Mouse (Mus musculus): ENCODE results near the gene Adamts9. TPM values are rescaled to one million over a fixed set of nuclear protein-coding genes. Genes with fewer than 3 reads are reported as not detected.
A peak's percentile ranks its signal among the peaks of the same experiment; 100 is the strongest.

Adamts9 gene
- polyA plus RNA-seq, 1 experiment from 2014 or later = 6.4 TPM

DNA sequence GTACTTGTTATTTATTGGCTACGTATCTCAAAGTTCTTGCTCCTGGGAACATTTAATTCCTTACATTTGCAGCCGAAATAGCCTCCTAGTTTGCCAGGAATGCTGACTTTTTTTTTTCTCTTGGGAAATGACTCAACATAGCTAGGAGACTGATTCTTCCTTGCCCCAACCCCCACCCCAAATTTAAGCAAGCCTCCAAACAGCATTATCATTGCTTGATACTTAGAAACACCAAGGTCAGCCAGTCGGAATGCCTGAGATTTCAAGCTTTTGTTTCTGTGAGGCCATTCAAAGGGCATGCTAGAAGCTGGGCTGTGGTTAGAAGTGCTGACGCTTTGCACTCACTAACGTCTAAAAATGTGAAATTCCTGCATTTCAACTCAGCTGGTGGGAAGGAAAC, 115.9 kb downstream of the Adamts9 start:
- Histone ChIP-seq H3K27me3 (replicated peaks; ENCODE audit: insufficient read depth, low read length) (no peaks in the 10 kb centered on the region), H3K27ac (ENCODE audit: low read length) (peak overlapping the region; percentile 12; the same call in 1 of the 2 replicates), H3K4me3 (ENCODE audit: low read depth, low read length) (no peak overlapping the region), H3K9me3 (ENCODE audit: low read length) (no peaks in the 10 kb centered on the region), H3K36me3 (ENCODE audit: insufficient read depth, low read length) (no peaks in the 10 kb centered on the region), H3K4me2 (replicated peaks; ENCODE audit: low read depth, low read length) (no peak overlapping the region), H3K9ac (replicated peaks; ENCODE audit: low read depth) (no peak overlapping the region), H3K4me1 (ENCODE audit: insufficient read depth, low read depth, low read length) (0 out of 2 replicates have a peak, but pooled peaks cover 3% of the 10 kb centered on the region)
- TF ChIP-seq EP300 (IDR thresholded peaks at IDR 0.05) (peak; percentile 56; the same call in 1 of the 2 replicates), CTCF (IDR thresholded peaks at IDR 0.05) (no peak)
- peak; percentile 55 for ATAC-seq
- DNase-seq (ENCODE audit: low spot score) = peak; percentile 79
- 40% methylated on average over 5 of the region's 5 CpGs for WGBS

DNA sequence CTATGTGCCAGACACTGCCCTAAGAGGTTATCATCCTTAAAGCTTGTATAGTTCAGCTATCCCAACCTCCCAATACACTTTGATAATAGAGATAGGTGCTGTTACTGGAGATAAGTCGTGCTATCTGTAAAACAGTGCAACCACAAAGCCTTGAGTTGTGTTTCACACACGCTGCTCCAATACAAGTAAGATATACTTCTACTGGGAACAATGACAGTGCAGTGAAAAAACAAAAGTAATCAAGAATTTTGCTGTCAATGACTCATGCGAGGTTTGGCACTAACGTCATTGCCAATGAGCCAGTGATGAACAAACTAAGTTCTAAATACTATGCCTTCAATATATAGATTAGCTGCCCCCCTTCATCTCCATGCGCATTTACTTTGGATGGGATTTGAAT, 116.7 kb downstream of the Adamts9 start:
- TF ChIP-seq EP300 (IDR thresholded peaks at IDR 0.05) = no peak
- 0 out of 2 replicates have a peak, but pooled peaks cover under 1% of the 10 kb centered on the region for H3K4me1 ChIP-seq (ENCODE audit: insufficient read depth, low read depth, low read length)
- ATAC-seq = no peak
- no peak overlapping the region for H3K4me2 ChIP-seq (replicated peaks; ENCODE audit: low read depth, low read length)
- H3K36me3 ChIP-seq (ENCODE audit: insufficient read depth, low read length) = no peaks in the 10 kb centered on the region
- no peak for DNase-seq (ENCODE audit: low spot score)
- H3K9me3 ChIP-seq (ENCODE audit: low read length) = no peaks in the 10 kb centered on the region
- WGBS = 79% methylated on average over 5 of the region's 5 CpGs
- H3K9ac ChIP-seq (replicated peaks; ENCODE audit: low read depth) = no peak overlapping the region
- no peak overlapping the region for H3K27ac ChIP-seq (ENCODE audit: low read length)
- H3K27me3 ChIP-seq (replicated peaks; ENCODE audit: insufficient read depth, low read length) = no peaks in the 10 kb centered on the region
- H3K4me3 ChIP-seq (ENCODE audit: low read depth, low read length) = no peak overlapping the region

DNA sequence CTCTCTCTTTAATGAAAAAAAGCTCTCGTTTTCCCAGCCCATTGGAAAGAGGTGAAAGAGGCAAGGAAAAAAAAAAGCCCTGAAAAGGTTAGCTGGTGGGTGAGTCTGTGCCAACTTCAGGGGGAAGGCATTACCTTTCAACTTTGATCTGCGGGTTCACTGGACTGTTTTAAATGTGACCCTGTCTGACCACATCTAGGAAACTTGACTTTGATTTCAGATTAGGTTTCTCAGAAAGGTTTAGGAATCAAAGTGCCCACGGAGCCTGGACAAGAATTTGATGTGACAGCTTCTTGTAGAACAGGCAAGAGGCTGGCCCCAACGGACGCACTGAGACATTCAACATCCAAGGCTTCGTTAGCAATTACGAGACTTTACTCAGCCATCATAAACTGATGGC, 119.3 kb downstream of the Adamts9 start:
- Histone ChIP-seq H3K4me1 (ENCODE audit: insufficient read depth, low read depth, low read length) (no peaks in the 10 kb centered on the region), H3K4me2 (replicated peaks; ENCODE audit: low read depth, low read length) (no peak overlapping the region), H3K4me3 (ENCODE audit: low read depth, low read length) (no peak overlapping the region), H3K9me3 (ENCODE audit: low read length) (no peaks in the 10 kb centered on the region), H3K9ac (replicated peaks; ENCODE audit: low read depth) (no peak overlapping the region), H3K36me3 (ENCODE audit: insufficient read depth, low read length) (no peaks in the 10 kb centered on the region), H3K27me3 (replicated peaks; ENCODE audit: insufficient read depth, low read length) (no peaks in the 10 kb centered on the region), H3K27ac (ENCODE audit: low read length) (no peak overlapping the region)
- 83% methylated on average over 7 of the region's 7 CpGs for WGBS
- DNase-seq (ENCODE audit: low spot score) (no peak), ATAC-seq (no peak)
- TF ChIP-seq CTCF (IDR thresholded peaks at IDR 0.05) (no peak), EP300 (IDR thresholded peaks at IDR 0.05) (no peak)

DNA sequence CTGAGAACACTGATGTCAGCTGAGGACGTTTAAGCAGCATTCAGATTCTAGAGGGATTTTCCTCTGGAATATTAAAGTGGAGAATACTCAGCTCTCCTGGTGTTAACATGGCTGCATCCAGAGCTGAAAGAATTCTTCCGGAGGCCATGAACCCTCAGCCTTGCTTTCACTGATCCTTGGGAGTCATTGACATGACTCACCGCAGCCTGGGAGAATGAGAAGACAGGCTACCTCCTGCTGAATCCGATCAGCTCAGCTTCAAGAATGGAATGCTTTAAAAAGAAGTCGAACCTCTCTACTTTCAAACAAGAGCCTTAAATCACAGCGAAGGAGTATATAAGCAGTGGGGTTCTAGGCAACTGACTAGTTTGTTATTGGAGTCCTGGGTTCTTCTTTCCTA, 121.3 kb downstream of the Adamts9 start:
- H3K27ac ChIP-seq (ENCODE audit: low read length) = no peak overlapping the region
- ATAC-seq = no peak
- no peak for DNase-seq (ENCODE audit: low spot score)

DNA sequence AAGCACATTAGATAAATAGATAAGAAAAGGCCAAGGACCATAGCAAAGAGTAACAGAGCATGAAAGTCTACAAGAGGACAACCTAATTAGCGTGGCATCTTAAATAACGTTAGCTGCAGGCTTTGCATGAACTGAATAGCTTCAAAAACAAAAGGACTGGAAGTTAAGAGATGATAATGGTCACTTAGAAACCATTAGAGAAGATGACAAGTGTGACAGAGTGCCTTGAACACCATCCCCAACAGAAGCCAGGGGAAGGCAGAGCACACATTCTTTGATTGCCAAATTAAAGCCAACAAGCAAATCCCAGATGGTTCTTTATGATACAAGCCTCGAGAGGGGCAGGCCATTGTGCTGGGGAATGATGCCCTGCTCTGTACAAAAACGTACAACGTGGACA, 121.7 kb downstream of the Adamts9 start:
- peaks cover 2% of the 10 kb centered on the region; the same call in 1 of the 2 replicates for H3K4me1 ChIP-seq (ENCODE audit: insufficient read depth, low read depth, low read length)
- 75% methylated on average over 5 of the region's 5 CpGs for WGBS
- ATAC-seq (no peak), DNase-seq (ENCODE audit: low spot score) (no peak)
- no peaks in the 10 kb centered on the region for H3K27me3 ChIP-seq (replicated peaks; ENCODE audit: insufficient read depth, low read length)
- TF ChIP-seq CTCF (IDR thresholded peaks at IDR 0.05) (no peak), EP300 (IDR thresholded peaks at IDR 0.05) (no peak)
- no peaks in the 10 kb centered on the region for H3K9me3 ChIP-seq (ENCODE audit: low read length)
- no peak overlapping the region for H3K4me3 ChIP-seq (ENCODE audit: low read depth, low read length)
- H3K9ac ChIP-seq (replicated peaks; ENCODE audit: low read depth) = no peak overlapping the region
- H3K36me3 ChIP-seq (ENCODE audit: insufficient read depth, low read length) = no peaks in the 10 kb centered on the region
- H3K4me2 ChIP-seq (replicated peaks; ENCODE audit: low read depth, low read length) = no peak overlapping the region
- H3K27ac ChIP-seq (ENCODE audit: low read length) = no peak overlapping the region

More for the DNA sequence above, 121.3 kb downstream of the Adamts9 start:
- H3K36me3 ChIP-seq (ENCODE audit: insufficient read depth, low read length) = no peaks in the 10 kb centered on the region
- TF ChIP-seq EP300 (IDR thresholded peaks at IDR 0.05) (no peak), CTCF (IDR thresholded peaks at IDR 0.05) (no peak)
- no peaks in the 10 kb centered on the region for H3K4me1 ChIP-seq (ENCODE audit: insufficient read depth, low read depth, low read length)
- WGBS = 78% methylated on average over 6 of the region's 6 CpGs
- no peaks in the 10 kb centered on the region for H3K27me3 ChIP-seq (replicated peaks; ENCODE audit: insufficient read depth, low read length)
- no peak overlapping the region for H3K4me2 ChIP-seq (replicated peaks; ENCODE audit: low read depth, low read length)
- no peak overlapping the region for H3K4me3 ChIP-seq (ENCODE audit: low read depth, low read length)
- H3K9ac ChIP-seq (replicated peaks; ENCODE audit: low read depth) = no peak overlapping the region
- no peaks in the 10 kb centered on the region for H3K9me3 ChIP-seq (ENCODE audit: low read length)

DNA sequence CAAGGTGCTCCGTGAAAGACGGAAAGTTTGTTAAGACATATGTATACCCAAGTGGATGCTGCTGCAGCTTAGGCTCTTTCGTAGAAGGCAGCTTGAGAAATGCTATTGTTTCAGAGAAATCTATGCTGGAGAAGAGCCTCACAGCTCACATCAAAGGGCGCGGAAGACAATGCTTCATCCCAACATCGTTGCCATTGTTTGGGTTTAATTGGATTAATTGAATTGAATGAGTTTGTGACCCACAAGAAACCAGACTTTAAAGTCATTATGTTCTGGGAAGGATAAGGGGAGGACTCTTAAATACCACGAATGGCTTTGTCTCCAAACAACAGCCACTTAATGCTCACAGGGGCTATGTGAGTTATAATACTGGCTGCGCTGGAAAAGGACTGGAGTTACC, 125.6 kb downstream of the Adamts9 start:
- 78% methylated on average over 8 of the region's 8 CpGs for WGBS
- H3K36me3 ChIP-seq (ENCODE audit: insufficient read depth, low read length) = no peaks in the 10 kb centered on the region
- H3K9me3 ChIP-seq (ENCODE audit: low read length) = no peaks in the 10 kb centered on the region
- no peak overlapping the region for H3K27ac ChIP-seq (ENCODE audit: low read length)
- DNase-seq (ENCODE audit: low spot score) = no peak
- H3K27me3 ChIP-seq (replicated peaks; ENCODE audit: insufficient read depth, low read length) = no peaks in the 10 kb centered on the region
- TF ChIP-seq EP300 (IDR thresholded peaks at IDR 0.05) (no peak), CTCF (IDR thresholded peaks at IDR 0.05) (no peak)
- H3K4me3 ChIP-seq (ENCODE audit: low read depth, low read length) = no peak overlapping the region
- no peak for ATAC-seq
- H3K4me1 ChIP-seq (ENCODE audit: insufficient read depth, low read depth, low read length) = peaks cover 3% of the 10 kb centered on the region; the same call in 1 of the 2 replicates
- H3K9ac ChIP-seq (replicated peaks; ENCODE audit: low read depth) = no peak overlapping the region
- no peak overlapping the region for H3K4me2 ChIP-seq (replicated peaks; ENCODE audit: low read depth, low read length)

DNA sequence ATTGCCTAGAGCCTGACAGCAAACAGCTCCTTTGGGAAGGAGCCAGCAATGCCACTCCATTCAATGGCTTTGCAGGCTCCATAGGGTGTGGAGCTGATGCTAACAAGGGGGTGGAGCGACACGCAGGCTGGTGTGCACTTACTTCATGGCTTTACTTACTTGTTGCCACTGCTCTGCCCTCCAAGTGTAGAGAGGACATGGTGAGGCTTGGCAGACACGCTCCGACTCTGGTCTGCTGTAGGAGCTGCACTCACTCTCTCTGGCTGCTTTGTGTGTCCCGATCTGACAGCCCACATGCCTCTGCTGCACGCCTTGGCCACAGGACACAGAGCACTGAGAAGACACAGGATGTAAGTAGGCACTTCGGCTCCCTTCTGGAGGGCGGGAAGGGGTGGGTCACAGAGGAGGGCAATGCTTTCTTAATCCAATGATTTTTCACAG, 127.0 kb downstream of the Adamts9 start, which contains the start of gene A730049H05Rik:
A730049H05Rik (plus strand) TSS at position 168 of the 441 bp plus-strand sequence.
- ATAC-seq = peak; percentile 83
- TF ChIP-seq CTCF (IDR thresholded peaks at IDR 0.05) (no peak), EP300 (IDR thresholded peaks at IDR 0.05) (no peak)
- Histone ChIP-seq H3K27ac (ENCODE audit: low read length) (0 out of 2 replicates have a peak within 1 kb of the TSS, but pooled peaks have one; percentile 15), H3K4me1 (ENCODE audit: insufficient read depth, low read depth, low read length) (peaks cover 3% of the 10 kb centered on the region; the same call in 1 of the 2 replicates), H3K9ac (replicated peaks; ENCODE audit: low read depth) (no peak within 1 kb of the TSS), H3K27me3 (replicated peaks; ENCODE audit: insufficient read depth, low read length) (no peaks in the 10 kb centered on the region), H3K4me2 (replicated peaks; ENCODE audit: low read depth, low read length) (peak within 1 kb of the TSS; percentile 41), H3K9me3 (ENCODE audit: low read length) (no peaks in the 10 kb centered on the region), H3K36me3 (ENCODE audit: insufficient read depth, low read length) (no peaks in the 10 kb centered on the region), H3K4me3 (ENCODE audit: low read depth, low read length) (no peak within 1 kb of the TSS)
- peak; percentile 76 for DNase-seq (ENCODE audit: low spot score)
- 13% methylated on average over 8 of the region's 8 CpGs for WGBS

All from lung, postnatal 0 days (tissue).